Mouse (Mus musculus) retina, postnatal 7 days (tissue): ENCODE data around the gene Zfp639.

Experiments
- DNase-seq: peaks from one replicate; pipeline ENCODE4 v3.0.0-alpha.2; 2012; ENCODE audit warnings: low read depth, low spot score

The Zfp639 gene

DNA sequence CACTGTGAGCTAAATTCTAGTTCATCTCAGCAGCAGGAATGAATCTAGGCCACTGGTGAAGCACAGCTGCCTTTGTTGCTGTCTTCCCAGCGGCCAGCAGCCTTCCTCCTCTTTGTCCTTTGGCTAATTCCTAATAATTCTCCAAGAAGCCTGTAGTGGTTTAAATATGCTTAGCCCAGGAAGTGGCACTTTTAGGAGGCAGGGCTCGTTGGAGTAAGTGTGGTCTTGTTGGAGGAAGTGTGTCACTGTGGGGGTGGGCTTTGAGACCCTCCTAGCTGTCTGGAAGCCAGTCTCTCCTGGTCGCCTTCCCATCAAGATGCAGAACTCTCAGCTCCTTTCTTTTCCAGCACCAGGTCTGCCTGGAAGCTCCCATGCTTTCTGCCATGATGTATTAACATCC lies 4.2 kb upstream of the Zfp639 start:
- DNase-seq: no peak

GRCm38 (mm10) chr3:32506366-32507225 lies 3.5 kb upstream of the Zfp639 start:
- DNase-seq: no peak

DNA sequence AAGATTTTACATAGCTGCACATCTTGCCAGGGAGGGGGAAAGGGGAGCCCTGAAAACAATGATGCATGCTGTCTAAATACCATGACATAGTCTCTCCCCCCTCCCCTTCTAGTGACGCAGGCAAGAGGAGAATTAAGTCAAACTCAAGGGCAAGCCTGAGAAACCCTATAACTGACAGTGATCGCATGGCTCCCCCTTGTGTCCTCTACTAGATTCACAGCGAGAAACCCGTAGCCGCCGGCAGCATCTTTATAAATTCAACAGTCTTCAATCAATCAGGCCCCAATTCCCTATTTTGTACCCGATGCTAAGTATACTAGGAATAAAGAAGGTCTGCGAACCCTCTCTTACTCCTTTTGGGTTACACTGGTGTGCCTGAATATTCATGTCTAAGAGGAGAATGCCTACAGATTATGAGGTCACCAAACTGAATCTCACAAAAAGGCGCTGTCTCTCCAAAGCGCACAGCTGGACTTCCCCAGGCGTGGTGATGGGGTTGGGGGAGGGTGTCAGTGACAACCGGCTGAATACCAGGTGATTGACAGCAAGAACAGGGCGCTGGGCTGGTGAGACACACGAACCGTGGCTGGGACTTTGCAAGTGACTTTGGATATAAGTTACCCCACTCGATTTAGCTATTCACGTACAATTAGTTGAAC lies 1.3 kb upstream of the Zfp639 start:
- DNase-seq: peak; percentile 70

DNA sequence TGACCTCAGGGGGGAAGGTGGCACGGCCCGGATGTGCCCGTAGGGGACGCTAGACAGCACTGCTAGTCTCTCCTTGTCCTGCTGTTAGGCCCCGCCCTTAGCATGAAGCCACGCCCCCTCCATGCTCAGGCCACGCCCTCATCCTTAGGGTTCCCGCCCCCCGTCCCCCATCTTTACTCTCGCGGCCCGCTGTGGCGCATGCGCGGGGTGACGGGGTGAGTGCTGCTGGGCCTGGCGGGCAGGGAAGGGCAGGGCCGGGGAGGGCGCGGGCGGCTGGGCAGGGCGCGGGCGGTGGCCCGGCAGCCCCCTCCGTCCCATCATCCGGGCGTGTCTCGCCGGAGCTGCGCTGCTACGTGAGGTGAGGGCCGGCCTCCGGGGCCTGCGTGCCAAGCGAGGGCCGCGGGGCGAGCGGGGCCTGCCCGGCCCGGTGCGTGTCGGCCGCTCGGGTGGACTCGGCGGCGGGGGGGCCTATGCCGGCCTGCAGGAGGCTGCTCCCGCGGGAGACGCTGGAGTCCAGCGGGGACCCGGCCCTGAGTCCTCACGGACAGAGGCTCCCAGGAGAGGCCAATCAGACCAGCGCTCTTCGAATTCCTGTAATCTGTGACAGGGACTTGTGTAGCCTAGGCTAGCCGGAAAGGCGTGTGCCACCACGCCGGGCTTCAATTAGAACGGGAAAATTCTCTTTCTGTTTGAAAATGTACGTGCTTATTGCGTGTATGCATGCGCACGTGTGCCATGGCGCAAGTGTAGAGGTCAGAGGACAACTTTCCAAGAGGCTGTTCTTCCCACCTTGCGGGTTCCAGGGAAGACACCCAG lies 524 bp downstream of the Zfp639 start:
- DNase-seq: peak; percentile 96

GRCm38 (mm10) chr3:32511191-32511550 lies 1.1 kb downstream of the Zfp639 start:
- DNase-seq: no peak

GRCm38 (mm10) chr3:32512686-32513284 lies 2.7 kb downstream of the Zfp639 start:
- DNase-seq: no peak

- no peak for DNase-seq
Measured at GRCm38 (mm10) chr3:32513528-32513927, 3.5 kb downstream of the Zfp639 start.

GRCm38 (mm10) chr3:32527181-32527580 lies 17.1 kb downstream of the Zfp639 start:
- DNase-seq: no peak

- peak; percentile 87 for DNase-seq
Measured at GRCm38 (mm10) chr3:32529303-32529898, 19.3 kb downstream of the Zfp639 start, which contains the start of gene Mfn1. TSS of gene Mfn1 (plus strand) at chr3:32529465.

DNA sequence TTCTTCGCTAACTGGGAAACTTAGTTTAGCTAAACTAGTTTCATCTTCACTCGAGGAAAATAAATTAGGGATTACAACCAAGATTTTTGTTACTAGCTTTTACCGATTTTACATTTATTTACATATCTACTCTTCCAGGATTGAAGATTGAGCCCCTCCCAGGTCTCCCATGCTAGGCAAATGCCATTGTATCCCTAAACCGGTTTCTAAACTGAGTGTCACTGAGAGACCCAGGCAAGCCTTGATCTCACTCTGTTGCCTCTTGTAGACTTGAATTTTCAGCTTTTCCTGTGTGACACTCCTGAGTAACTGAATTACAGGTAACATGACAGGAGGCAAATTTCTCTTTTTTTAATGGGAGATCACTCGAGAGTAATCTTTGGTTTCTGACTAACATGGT lies 20.0 kb downstream of the Zfp639 start:
- DNase-seq: no peak

DNA sequence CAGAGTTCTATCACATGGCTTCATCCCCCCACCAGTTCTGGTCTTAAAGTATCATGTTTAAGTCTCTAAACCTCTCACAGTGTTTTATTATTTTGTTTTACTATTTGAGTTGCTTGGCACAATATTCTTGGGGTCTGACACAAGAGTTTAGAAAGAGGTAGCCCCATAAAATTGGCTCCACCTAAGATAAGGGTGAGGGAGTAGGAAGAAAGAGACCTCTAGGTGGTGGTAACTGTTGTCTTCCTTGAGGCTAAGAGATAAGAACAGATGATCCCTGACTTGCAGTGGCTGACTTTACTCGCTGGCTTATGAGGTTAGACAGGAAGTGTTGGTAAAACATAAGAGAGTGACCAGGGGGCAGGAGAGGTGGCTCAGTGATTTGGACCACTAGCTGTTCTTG lies 25.6 kb downstream of the Zfp639 start:
- DNase-seq: no peak

- no peak for DNase-seq
Measured at GRCm38 (mm10) chr3:32537556-32537955, 27.5 kb downstream of the Zfp639 start.

DNA sequence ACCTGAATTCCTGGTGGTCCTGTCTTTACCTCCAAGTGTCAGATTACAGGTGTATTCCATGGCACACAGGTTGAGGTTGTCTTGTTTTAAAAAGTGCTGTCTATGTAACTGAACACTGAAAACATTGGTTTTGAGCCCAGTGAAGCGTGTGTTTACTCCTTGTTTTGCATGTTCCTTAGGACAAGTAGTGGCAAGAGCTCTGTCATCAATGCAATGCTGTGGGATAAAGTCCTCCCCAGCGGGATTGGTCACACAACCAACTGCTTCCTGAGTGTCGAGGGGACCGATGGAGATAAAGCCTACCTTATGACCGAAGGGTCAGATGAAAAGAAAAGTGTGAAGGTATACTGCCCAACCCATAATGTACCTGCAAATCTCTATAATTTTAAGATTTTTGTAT lies 28.0 kb downstream of the Zfp639 start:
- DNase-seq: no peak

GRCm38 (mm10) chr3:32553061-32553460 lies 43.0 kb downstream of the Zfp639 start:
- no peak for DNase-seq

- DNase-seq: no peak
Measured at GRCm38 (mm10) chr3:32563401-32563800, 53.3 kb downstream of the Zfp639 start.
